Mouse (Mus musculus) spleen, adult 2 months (tissue): ENCODE data around the gene Psmc1.

Source experiments
- CTCF ChIP-seq: fragments of 200-500 bp; IDR thresholded peaks from 2 replicates; pipeline ENCODE4 v1.5.1; 2011; ENCODE audit warnings: mild to moderate bottlenecking, inconsistent platforms; ENCODE audit not compliant: insufficient read depth, insufficient read length, insufficient replicate concordance; ENCODE audit errors: extremely low read depth
- POLR2A ChIP-seq: fragments of 200-500 bp; IDR thresholded peaks from 2 replicates; pipeline ENCODE4 v1.6.1; 2011; ENCODE audit warnings: low read depth, low read length, inconsistent platforms

DNA sequence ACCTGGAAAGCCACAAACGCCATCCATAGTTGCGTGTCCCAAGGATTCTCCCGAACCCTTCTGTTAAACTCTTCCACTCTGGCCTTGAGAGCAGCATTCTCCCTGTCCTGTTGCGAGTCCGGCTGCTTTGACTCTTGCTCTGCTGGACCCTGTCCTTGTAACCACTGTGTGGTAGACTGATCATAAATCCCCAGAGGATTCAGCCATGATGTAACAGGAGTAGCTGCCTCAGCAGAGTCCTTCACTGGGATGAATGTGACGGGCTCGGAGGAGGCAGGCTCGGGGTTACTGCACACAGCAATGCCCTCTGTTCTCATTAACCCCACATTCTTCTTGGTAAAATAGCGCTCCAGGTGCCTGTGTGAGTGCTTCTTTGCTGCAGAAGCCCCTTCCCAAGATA, 33.8 kb downstream of the Psmc1 start:
- no peak for TF ChIP-seq CTCF
- no peak for TF ChIP-seq POLR2A
